Mouse (Mus musculus) kidney, postnatal 0 days (tissue): ENCODE measurements around the gene Klrc2. TPM values are rescaled to one million over a fixed set of nuclear protein-coding genes. Genes with fewer than 3 reads are reported as not detected.
"Not testable (repeated sequence)": the region's sequence is repeated elsewhere in the genome, so short reads cannot be mapped to it uniquely, and the experiment has no call there.

ENCODE experiments used
- ATAC-seq: fragments of 200-750 bp; cut with Nextera tagmentation; replicated peaks from 2 replicates; pipeline ENCODE4 v1.8.0; 2017; ENCODE audit warnings: low read depth, moderate number of reproducible peaks, moderate TSS enrichment, moderate library complexity; ENCODE audit not compliant: low FRiP score
- DNase-seq: peaks from one replicate; pipeline ENCODE4 v3.0.0-alpha.2; 2016; ENCODE audit warnings: low spot score
- H3K27ac ChIP-seq: fragments of 300-500 bp; sonication (generic); 2 replicates; pipeline ENCODE4 v1.5.1; 2014; ENCODE audit warnings: mild to moderate bottlenecking
- H3K27me3 ChIP-seq: fragments of 300-500 bp; sonication (generic); 2 replicates; pipeline ENCODE4 v1.6.1; 2014; ENCODE audit warnings: low read length, mixed read lengths; ENCODE audit not compliant: insufficient read depth
- H3K36me3 ChIP-seq: fragments of 300-500 bp; sonication (generic); 2 replicates; pipeline ENCODE4 v1.6.1; 2014; ENCODE audit warnings: low read length, mixed read lengths; ENCODE audit not compliant: insufficient read depth
- H3K4me1 ChIP-seq: fragments of 300-500 bp; sonication (generic); replicated peaks from 2 replicates; pipeline ENCODE4 v1.6.1; 2014; ENCODE audit warnings: antibody characterized with exemption, low read length, mixed read lengths; ENCODE audit not compliant: insufficient read depth
- H3K4me2 ChIP-seq: fragments of 300-500 bp; sonication (generic); 2 replicates; pipeline ENCODE4 v1.6.1; 2014; ENCODE audit warnings: mild to moderate bottlenecking, low read length, moderate library complexity, mixed read lengths
- H3K4me3 ChIP-seq: fragments of 300-500 bp; sonication (generic); replicated peaks from 2 replicates; pipeline ENCODE4 v1.5.1; 2014; ENCODE audit warnings: low read depth, low read length
- H3K9ac ChIP-seq: fragments of 300-500 bp; sonication (generic); 2 replicates; pipeline ENCODE4 v1.6.1; 2014; ENCODE audit warnings: low read depth, low read length
- H3K9me3 ChIP-seq: fragments of 300-500 bp; sonication (generic); replicated peaks from 2 replicates; pipeline ENCODE4 v1.6.1; 2016; ENCODE audit warnings: low read length, inconsistent platforms, mixed read lengths
- CTCF ChIP-seq: IDR thresholded peaks from 2 replicates; pipeline ENCODE4 v1.5.1; 2016; ENCODE audit warnings: antibody characterized with exemption, low read depth, mild to moderate bottlenecking, moderate library complexity
- WGBS: fragments of 180-500 bp; shearing (Covaris S2); extraction: QIAGEN DNeasy Blood & Tissue Kit; methylation state at CpG from one replicate; pipeline ENCODE4 v1.1.7; 2014; 5-methylcytosine and 5-hydroxymethylcytosine counted together
- polyA plus RNA-seq: library from polyadenylated mRNA; unstranded; fragments of >200 nt; fragmentation: Nextera tagmentation; extraction: Ambion mirVana; gene quantifications from 2 replicates; pipeline ENCODE4 v1.2.1, GENCODE M21; 2015

Gene Klrc2
- polyA plus RNA-seq: not detected in 2 replicates

DNA sequence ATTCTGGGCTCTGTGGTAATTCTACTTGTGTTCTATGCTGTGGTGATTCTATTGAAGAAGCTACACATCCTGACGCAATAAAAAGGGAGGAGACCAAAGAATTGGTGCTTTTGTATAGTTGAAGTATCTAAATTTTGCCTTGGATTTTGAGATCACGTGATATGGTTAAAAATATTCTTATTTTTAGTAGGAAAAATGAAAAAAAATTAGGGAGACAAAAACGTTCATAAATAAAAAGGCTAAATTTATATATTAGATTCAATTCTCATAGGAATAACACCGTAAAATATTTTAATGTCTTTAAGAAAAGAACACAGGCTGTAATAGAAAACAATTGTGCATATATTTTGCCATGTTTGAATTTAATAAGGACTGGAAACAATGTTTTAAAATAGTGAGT, at the start of gene Klrc2:
Gene Klrc2 (minus strand): TSS at position 101 of the 400 bp plus-strand sequence.
- not testable (repeated sequence) for H3K4me3 ChIP-seq, H3K4me1 ChIP-seq, DNase-seq, H3K36me3 ChIP-seq, H3K27ac ChIP-seq, H3K9me3 ChIP-seq, H3K4me2 ChIP-seq, H3K27me3 ChIP-seq, H3K9ac ChIP-seq, ATAC-seq
- 80% methylated on average over 4 of the region's 4 CpGs for WGBS

DNA sequence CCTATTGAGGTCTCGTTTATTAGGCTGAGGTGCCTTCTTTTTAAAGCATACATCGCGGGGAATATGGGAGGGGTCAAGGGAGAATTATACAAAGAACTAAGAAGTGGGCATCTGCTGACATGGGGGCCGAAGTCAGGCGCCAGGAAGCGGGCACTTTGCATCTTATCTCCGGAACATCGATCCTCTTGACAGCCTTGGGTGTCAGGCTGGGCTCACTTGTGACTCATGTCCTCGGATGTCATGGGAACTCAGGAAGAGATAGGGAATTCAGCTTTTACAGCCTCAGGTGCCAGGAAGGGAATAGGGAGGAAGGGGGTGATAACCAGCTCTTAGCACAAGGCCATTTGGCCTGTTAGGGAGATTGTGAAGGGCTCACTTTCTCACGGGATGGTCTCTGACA, 30.9 kb upstream of the Klrc2 start:
- H3K4me3 ChIP-seq, H3K27ac ChIP-seq, H3K9me3 ChIP-seq, H3K4me2 ChIP-seq, ATAC-seq, H3K9ac ChIP-seq, H3K36me3 ChIP-seq, DNase-seq, H3K4me1 ChIP-seq, H3K27me3 ChIP-seq: not testable (repeated sequence)
- 47% methylated on average over 10 of the region's 10 CpGs for whole genome bisulfite sequencing

DNA sequence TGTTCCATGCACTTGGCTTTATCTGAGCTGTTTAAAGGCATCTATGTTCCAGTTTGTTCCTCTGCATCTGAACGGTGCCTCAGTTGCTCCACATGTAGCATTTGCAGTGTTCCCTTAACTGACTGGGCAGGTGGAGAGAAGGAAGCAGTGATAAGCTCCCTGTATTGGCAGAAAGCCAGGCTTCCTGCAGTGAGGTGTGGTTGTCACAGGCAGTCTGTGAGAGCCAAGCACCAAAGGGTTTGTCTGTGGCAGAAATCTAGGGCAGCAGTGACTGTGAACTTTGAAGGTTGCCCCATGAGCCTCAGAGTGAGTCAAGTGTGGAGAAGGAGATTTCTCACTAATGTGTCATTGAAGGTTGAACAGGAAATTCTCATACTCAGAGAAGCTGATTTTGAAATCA, 19.9 kb upstream of the Klrc2 start:
- no peak for TF ChIP-seq CTCF
- no peaks in the 10 kb centered on the region for H3K9me3 ChIP-seq
- H3K36me3 ChIP-seq: no peaks in the 10 kb centered on the region
- 77% methylated on average over 1 of the region's 1 CpGs for WGBS
- DNase-seq (no peak), ATAC-seq (no peak; the same call in 1 of the 2 replicates)
- no peaks in the 10 kb centered on the region for H3K4me1 ChIP-seq
- H3K4me3 ChIP-seq: no peak overlapping the region
- no peak overlapping the region for H3K9ac ChIP-seq
- no peaks in the 10 kb centered on the region for H3K27me3 ChIP-seq
- no peak overlapping the region for H3K4me2 ChIP-seq
- no peak overlapping the region for H3K27ac ChIP-seq

- no peak for DNase-seq
- H3K27ac ChIP-seq: no peak within 1 kb of the TSS
- no peaks in the 10 kb centered on the region for H3K27me3 ChIP-seq
- no peak within 1 kb of the TSS for H3K9ac ChIP-seq
- no peaks in the 10 kb centered on the region for H3K4me1 ChIP-seq
- 81% methylated on average over 3 of the region's 3 CpGs for WGBS
- H3K4me2 ChIP-seq: no peak within 1 kb of the TSS
- no peak for ATAC-seq
- no peak for TF ChIP-seq CTCF
- no peaks in the 10 kb centered on the region for H3K9me3 ChIP-seq
- H3K4me3 ChIP-seq: no peak within 1 kb of the TSS
- H3K36me3 ChIP-seq: no peaks in the 10 kb centered on the region
These were observed 18.4 kb upstream of the Klrc2 start, which contains the start of gene Klrc1 for GRCm38 (mm10) chr6:129678873-129679272. Gene Klrc1 (minus strand): TSS chr6:129678973.

- 86% methylated on average over 1 of the region's 3 CpGs for WGBS
- DNase-seq, H3K4me1 ChIP-seq, ATAC-seq, H3K9ac ChIP-seq, H3K27ac ChIP-seq, H3K4me3 ChIP-seq, H3K27me3 ChIP-seq, H3K9me3 ChIP-seq, H3K4me2 ChIP-seq, H3K36me3 ChIP-seq: not testable (repeated sequence)
These were observed 812 bp upstream of the Klrc2 start for GRCm38 (mm10) chr6:129661301-129661700.

GRCm38 (mm10) chr6:129644054-129644453, 16.4 kb downstream of the Klrc2 start:
- not testable (repeated sequence) for H3K4me3 ChIP-seq, ATAC-seq, DNase-seq, H3K9me3 ChIP-seq, H3K36me3 ChIP-seq, H3K4me1 ChIP-seq, H3K9ac ChIP-seq, H3K27ac ChIP-seq, H3K4me2 ChIP-seq, H3K27me3 ChIP-seq
- WGBS: no CpG with 5 or more reads among the region's 3 CpGs

DNA sequence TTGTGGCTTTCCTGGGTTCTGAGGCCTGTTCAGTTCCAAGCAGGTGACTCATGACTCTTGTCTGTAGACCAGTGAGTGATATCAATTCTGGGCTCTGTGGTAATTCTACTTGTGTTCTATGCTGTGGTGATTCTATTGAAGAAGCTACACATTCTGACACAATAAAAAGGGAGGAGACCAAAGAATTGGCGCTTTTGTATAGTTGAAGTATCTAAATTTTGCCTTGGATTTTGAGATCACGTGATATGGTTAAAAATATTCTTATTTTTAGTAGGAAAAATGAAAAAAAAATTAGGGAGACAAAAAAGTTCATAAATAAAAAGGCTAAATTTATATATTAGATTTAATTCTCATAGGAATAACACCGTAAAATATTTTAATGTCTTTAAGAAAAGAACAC, 17.3 kb downstream of the Klrc2 start, which contains the start of gene Klrc3:
Gene Klrc3 (minus strand): TSS at position 101 of the 400 bp plus-strand sequence.
- H3K27ac ChIP-seq, H3K4me2 ChIP-seq, DNase-seq, ATAC-seq, H3K4me3 ChIP-seq, H3K9me3 ChIP-seq, H3K36me3 ChIP-seq, H3K27me3 ChIP-seq, H3K4me1 ChIP-seq, H3K9ac ChIP-seq: not testable (repeated sequence)
- 83% methylated on average over 3 of the region's 3 CpGs for WGBS

DNA sequence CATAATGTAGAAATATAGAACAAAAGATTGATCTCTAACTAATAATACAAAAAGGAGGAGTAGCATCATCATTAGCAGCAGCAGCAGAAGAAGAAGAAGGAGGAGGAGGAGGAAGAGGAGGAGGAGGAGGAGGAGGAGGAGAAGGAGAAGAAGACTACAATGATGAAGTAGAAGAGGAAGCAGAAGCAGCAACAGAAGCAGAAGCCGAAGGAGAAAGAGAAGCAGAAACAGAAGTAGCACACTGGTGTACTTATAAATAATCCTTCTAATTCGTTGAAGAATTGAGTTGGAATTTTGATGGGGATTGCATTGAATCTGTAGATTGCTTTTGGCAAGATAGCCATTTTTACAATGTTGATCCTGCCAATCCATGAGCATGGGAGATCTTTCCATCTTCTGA, 29.4 kb downstream of the Klrc2 start:
- not testable (repeated sequence) for H3K9ac ChIP-seq, H3K36me3 ChIP-seq, H3K4me3 ChIP-seq, H3K9me3 ChIP-seq, H3K4me2 ChIP-seq, DNase-seq, ATAC-seq, H3K27ac ChIP-seq, H3K4me1 ChIP-seq, H3K27me3 ChIP-seq
- 94% methylated on average over 2 of the region's 2 CpGs for WGBS
